ENCODE assay signal across 13 mouse cellular contexts in the genomic region with DNA sequence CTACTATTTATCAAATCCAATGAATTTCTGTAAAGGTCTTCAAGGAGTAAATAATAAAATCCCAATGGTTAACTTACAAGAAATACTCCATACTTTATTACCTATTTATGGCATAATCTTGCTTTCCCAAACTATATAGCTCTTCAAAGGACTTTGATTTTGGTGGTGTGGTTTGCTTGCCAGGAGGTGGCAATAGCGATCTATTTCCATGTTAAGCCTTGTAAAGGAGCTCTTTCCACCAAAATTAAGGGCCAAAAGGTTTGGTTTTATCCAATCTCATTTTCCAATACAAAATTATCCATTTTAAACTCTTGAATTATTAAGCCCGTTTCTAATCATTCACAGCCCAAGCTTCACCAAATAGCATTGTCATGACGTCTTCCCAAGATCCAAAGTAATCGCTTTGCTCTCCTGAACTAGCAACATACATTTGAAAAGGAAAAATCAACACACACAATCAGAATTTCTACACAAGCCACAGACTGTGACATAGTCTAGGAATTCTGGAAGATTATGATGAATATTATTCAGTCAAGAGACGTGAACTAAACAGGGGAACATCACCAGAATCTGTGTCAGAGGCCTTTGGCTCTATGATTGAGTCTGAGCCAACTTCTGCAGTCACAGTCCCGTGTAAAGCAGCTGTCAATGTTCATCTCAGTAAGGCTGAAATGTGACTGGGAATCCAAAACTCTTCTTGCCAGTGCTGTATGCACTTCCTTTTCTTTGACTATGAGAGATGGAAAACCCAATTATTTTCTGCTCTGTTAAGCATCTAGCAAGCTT.
DNase-seq lines count a peak whose midpoint lies in the region; ATAC-seq lines count a peak whose summit lies in the region.
"Had no signal": no experiment of that assay in that cellular context is flagged by ENCODE, and none has a peak within 500 bp of the region (broad histone marks: within the 10 kb centered on the region; RNA-seq: fewer than 3 reads in every experiment).

No protein-coding gene starts in this region.

- DNase-seq in adrenal gland, postnatal 10 days, result peak; percentile 22
- DNase-seq in adrenal gland, adult 8-10 months, result no peak
- peak; percentile 72 for DNase-seq in midbrain, embryonic 14.5 days
- no peak for DNase-seq in midbrain, embryonic 11.5 days (ENCODE audit: low spot score, missing footprints)
- DNase-seq in right cerebral cortex, postnatal 10 days (ENCODE audit: low spot score in 2 of 2), result peak; percentile 34 to 49
- DNase-seq in lung, postnatal 10 days, result no peak
- DNase-seq: kidney, postnatal 14 days had no signal

- no peaks in the 10 kb centered on the region for H3K4me1 ChIP-seq in hindbrain, embryonic 15.5 days (replicated peaks)
- no peaks in the 10 kb centered on the region for H3K4me1 ChIP-seq in hindbrain, embryonic 12.5 days
- no peaks in the 10 kb centered on the region for H3K4me1 ChIP-seq in midbrain, embryonic 14.5 days (ENCODE audit: control insufficient read depth, insufficient read depth, low read length)
- H3K4me1 ChIP-seq in midbrain, embryonic 11.5 days (ENCODE audit: control insufficient read depth, insufficient read depth, low read length), result no peaks in the 10 kb centered on the region
- H3K4me1 ChIP-seq: embryonic facial prominence, embryonic 13.5 days; heart, embryonic 15.5 days; liver, embryonic 15.5 days; stomach, embryonic 15.5 days had no signal

- H3K36me3 ChIP-seq in hindbrain, embryonic 15.5 days, result no peaks in the 10 kb centered on the region
- no peaks in the 10 kb centered on the region for H3K36me3 ChIP-seq in hindbrain, embryonic 12.5 days
- H3K36me3 ChIP-seq in midbrain, embryonic 14.5 days (ENCODE audit: control insufficient read depth, insufficient read depth, low read length), result no peaks in the 10 kb centered on the region
- H3K36me3 ChIP-seq in midbrain, embryonic 11.5 days (ENCODE audit: control insufficient read depth, insufficient read depth, low read length), result no peaks in the 10 kb centered on the region
- H3K36me3 ChIP-seq: embryonic facial prominence, embryonic 13.5 days; heart, embryonic 15.5 days; liver, embryonic 15.5 days; stomach, embryonic 15.5 days had no signal

- ATAC-seq in hindbrain, embryonic 15.5 days (ENCODE audit: low FRiP score, low read depth), result no peak
- no peak for ATAC-seq in hindbrain, embryonic 12.5 days (ENCODE audit: low FRiP score)
- ATAC-seq in midbrain, embryonic 14.5 days (ENCODE audit: low FRiP score, low TSS enrichment), result no peak
- ATAC-seq in midbrain, embryonic 11.5 days (ENCODE audit: low FRiP score), result no peak

- no peak overlapping the region for H3K4me3 ChIP-seq in hindbrain, embryonic 15.5 days
- no peak overlapping the region for H3K4me3 ChIP-seq in hindbrain, embryonic 12.5 days
- H3K4me3 ChIP-seq in midbrain, embryonic 14.5 days (replicated peaks; ENCODE audit: low read depth, low read length), result no peak overlapping the region
- H3K4me3 ChIP-seq in midbrain, embryonic 11.5 days (ENCODE audit: low read depth, low read length), result no peak overlapping the region
- H3K4me3 ChIP-seq: embryonic facial prominence, embryonic 13.5 days; heart, embryonic 15.5 days; liver, embryonic 15.5 days; stomach, embryonic 15.5 days had no signal

- H3K27me3 ChIP-seq in hindbrain, embryonic 15.5 days, result no peaks in the 10 kb centered on the region
- no peaks in the 10 kb centered on the region for H3K27me3 ChIP-seq in hindbrain, embryonic 12.5 days
- no peaks in the 10 kb centered on the region for H3K27me3 ChIP-seq in midbrain, embryonic 14.5 days (ENCODE audit: control insufficient read depth, insufficient read depth, low read length)
- no peaks in the 10 kb centered on the region for H3K27me3 ChIP-seq in midbrain, embryonic 11.5 days (ENCODE audit: control insufficient read depth, insufficient read depth, low read length)
- H3K27me3 ChIP-seq: embryonic facial prominence, embryonic 13.5 days; heart, embryonic 15.5 days; liver, embryonic 15.5 days; stomach, embryonic 15.5 days had no signal

- no peak overlapping the region for H3K9ac ChIP-seq in hindbrain, embryonic 15.5 days
- no peak overlapping the region for H3K9ac ChIP-seq in hindbrain, embryonic 12.5 days
- H3K9ac ChIP-seq in midbrain, embryonic 14.5 days (replicated peaks; ENCODE audit: low read length), result no peak overlapping the region
- H3K9ac ChIP-seq in midbrain, embryonic 11.5 days (ENCODE audit: low read length), result no peak overlapping the region
- H3K9ac ChIP-seq: embryonic facial prominence, embryonic 13.5 days; heart, embryonic 15.5 days; liver, embryonic 15.5 days; stomach, embryonic 15.5 days had no signal

- no peak overlapping the region for H3K4me2 ChIP-seq in hindbrain, embryonic 15.5 days
- no peak overlapping the region for H3K4me2 ChIP-seq in hindbrain, embryonic 12.5 days (replicated peaks)
- no peak overlapping the region for H3K4me2 ChIP-seq in midbrain, embryonic 14.5 days (ENCODE audit: low read length)
- no peak overlapping the region for H3K4me2 ChIP-seq in midbrain, embryonic 11.5 days
- H3K4me2 ChIP-seq: embryonic facial prominence, embryonic 13.5 days; heart, embryonic 15.5 days; liver, embryonic 15.5 days; stomach, embryonic 15.5 days had no signal

- WGBS in hindbrain, embryonic 15.5 days, result 57% methylated on average over 6 of the region's 6 CpGs
- 73% methylated on average over 6 of the region's 6 CpGs for WGBS in hindbrain, embryonic 12.5 days
- WGBS in midbrain, embryonic 14.5 days, result 71% methylated on average over 6 of the region's 6 CpGs
- 83% methylated on average over 6 of the region's 6 CpGs for WGBS in midbrain, embryonic 11.5 days

- H3K9me3 ChIP-seq in hindbrain, embryonic 15.5 days, result no peaks in the 10 kb centered on the region
- H3K9me3 ChIP-seq in hindbrain, embryonic 12.5 days (replicated peaks), result no peaks in the 10 kb centered on the region
- H3K9me3 ChIP-seq in midbrain, embryonic 14.5 days (ENCODE audit: control insufficient read depth, low read length), result no peaks in the 10 kb centered on the region
- H3K9me3 ChIP-seq in midbrain, embryonic 11.5 days (ENCODE audit: control insufficient read depth, low read length), result no peaks in the 10 kb centered on the region
- H3K9me3 ChIP-seq: embryonic facial prominence, embryonic 13.5 days; heart, embryonic 15.5 days; liver, embryonic 15.5 days; stomach, embryonic 15.5 days had no signal

- 0 out of 2 replicates have a peak overlapping the region, but pooled peaks have one; percentile 38 for H3K27ac ChIP-seq in hindbrain, embryonic 15.5 days (replicated peaks)
- H3K27ac ChIP-seq in hindbrain, embryonic 12.5 days, result no peak overlapping the region
- no peak overlapping the region for H3K27ac ChIP-seq in midbrain, embryonic 14.5 days (replicated peaks; ENCODE audit: low read depth, low read length)
- no peak overlapping the region for H3K27ac ChIP-seq in midbrain, embryonic 11.5 days (ENCODE audit: low read depth, low read length)
- H3K27ac ChIP-seq: embryonic facial prominence, embryonic 13.5 days; heart, embryonic 15.5 days; liver, embryonic 15.5 days; stomach, embryonic 15.5 days had no signal

Comparison
In these comparisons a context has a peak if more than half of its experiments do, and no peak if none do; other contexts are left out.
1. DNase-seq: peak in adrenal gland, postnatal 10 days (single experiment), midbrain, embryonic 14.5 days (single experiment) and right cerebral cortex, postnatal 10 days (2 of 2); none in adrenal gland, adult 8-10 months (single experiment), midbrain, embryonic 11.5 days (single experiment) and lung, postnatal 10 days (single experiment).